Mouse (Mus musculus) common myeloid progenitor, adult 5-6 weeks (primary cell): Measurements from ENCODE around the gene Hif3a. TPM values are rescaled to one million over a fixed set of nuclear protein-coding genes. Genes with fewer than 3 reads are reported as not detected.
"Not testable (repeated sequence)": the region's sequence is repeated elsewhere in the genome, so short reads cannot be mapped to it uniquely, and the experiment has no call there.

Source experiments
- ATAC-seq: replicated peaks from 2 replicates; pipeline ENCODE4 v1.8.0; 2016; ENCODE audit warnings: low read depth, mild to moderate bottlenecking, moderate TSS enrichment, inconsistent platforms; ENCODE audit not compliant: poor library complexity, severe bottlenecking
- total RNA-seq: library from RNA; stranded (forward); fragments of 200-1000, 187-1606 nt; gene quantifications from 2 replicates; pipeline ENCODE4 v1.2.3, GENCODE M21; 2017

The Hif3a gene
- total RNA-seq, result 0.82 and 2.2 TPM in 2 replicates

- ATAC-seq, result no peak
Observed at GRCm38 (mm10) chr7:17062389-17062788, at the start of gene Hif3a. Gene Hif3a (minus strand): TSS chr7:17062427.

- not testable (repeated sequence) for ATAC-seq
Observed at GRCm38 (mm10) chr7:17101631-17102030, 39.4 kb upstream of the Hif3a start.

GRCm38 (mm10) chr7:17091280-17091679, 29.1 kb upstream of the Hif3a start:
- ATAC-seq, result peak; percentile 65; the same call in 1 of the 2 replicates

GRCm38 (mm10) chr7:17090058-17090585, 27.9 kb upstream of the Hif3a start:
- ATAC-seq, result no peak

- no peak for ATAC-seq
Observed at GRCm38 (mm10) chr7:17087731-17088130, 25.5 kb upstream of the Hif3a start.

DNA sequence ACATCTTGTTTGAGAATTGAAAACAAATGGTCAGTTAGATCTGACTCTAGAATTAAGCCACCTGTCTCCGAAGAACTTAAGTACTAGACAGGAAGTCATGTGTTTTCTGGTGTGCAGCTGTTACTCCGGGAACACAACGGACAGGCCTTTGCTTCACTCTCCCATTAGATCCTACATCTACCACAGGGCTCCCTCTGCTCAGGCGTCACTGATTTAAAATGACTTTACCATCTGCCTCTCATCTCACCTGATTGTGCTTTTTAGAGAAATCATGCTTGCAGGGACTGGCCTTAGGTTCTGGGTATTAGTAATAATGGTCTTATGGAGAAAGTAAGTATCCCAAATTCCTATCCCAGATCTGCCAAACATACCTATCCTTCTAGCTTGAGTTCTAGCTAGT, 20.5 kb upstream of the Hif3a start:
- no peak for ATAC-seq

DNA sequence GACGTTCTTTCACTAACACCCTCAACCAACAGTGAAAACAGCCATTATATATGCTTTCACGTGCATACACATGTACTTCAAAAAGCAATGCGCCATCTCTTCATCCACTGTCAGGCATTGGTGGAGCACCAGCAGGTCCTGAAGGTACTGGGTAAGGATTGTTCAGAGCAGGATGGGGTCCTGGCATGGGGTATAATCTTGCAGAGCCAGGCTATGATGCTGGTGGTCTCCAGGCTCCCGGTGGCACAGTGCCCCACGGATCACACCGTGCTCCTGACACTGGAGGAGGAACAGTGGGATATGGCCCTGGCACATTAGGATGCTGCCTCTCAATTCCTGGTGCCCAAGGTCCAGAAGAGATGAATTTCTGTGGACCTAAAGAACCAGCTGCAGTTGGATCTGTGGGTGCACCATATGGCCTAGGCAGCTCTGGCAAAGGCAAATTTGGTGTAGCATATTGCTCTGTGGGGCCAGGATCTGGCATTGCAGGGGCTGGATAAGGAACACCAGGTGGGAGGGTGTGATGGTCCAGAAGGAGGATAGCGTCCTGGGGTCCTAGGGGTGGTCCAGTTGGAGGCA, 15.9 kb upstream of the Hif3a start:
- no peak for ATAC-seq

DNA sequence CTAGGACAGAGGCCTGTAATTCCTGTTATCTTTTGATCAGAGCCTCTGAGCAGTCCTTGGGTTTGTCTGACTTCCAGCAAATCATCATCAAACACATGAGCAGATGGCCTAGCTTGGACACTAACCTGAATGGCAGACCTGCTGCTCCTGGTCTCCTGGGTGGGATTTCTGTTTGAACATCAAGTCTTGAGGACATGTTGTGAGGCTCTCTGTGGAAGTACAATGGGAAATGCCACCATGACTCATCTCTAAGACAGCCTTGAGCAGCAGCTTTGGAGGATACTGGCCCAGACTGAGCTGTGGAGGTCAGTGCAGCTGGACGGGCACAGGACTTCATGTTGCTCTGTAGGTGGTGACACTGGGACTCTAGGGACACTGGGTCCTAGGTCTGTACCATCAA, 14.3 kb upstream of the Hif3a start:
- no peak for ATAC-seq

- peak; percentile 95 for ATAC-seq
Observed at GRCm38 (mm10) chr7:17073904-17074615, 11.8 kb upstream of the Hif3a start, which contains the start of gene Psg16. Gene Psg16 (plus strand): TSS chr7:17074040.

DNA sequence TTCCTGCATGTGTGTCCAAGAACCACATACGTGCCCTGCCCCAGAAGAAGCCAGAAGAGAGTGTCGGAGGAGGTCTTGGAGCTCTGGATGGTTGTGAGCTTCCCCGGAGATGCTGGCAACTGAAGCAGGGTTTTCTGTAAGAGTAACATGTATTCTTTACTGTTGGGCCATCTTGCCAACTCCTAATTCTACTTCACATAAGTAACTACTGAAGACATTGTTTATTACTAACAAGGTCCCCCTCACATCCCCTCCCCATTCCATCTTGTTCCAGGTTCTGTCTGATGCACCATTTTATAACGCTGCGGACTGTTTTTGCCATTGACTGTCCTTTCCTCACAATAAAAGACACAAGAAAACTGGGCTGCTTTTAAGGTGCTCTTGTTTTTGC, 11.3 kb upstream of the Hif3a start:
- ATAC-seq, result no peak

GRCm38 (mm10) chr7:17067651-17068050, 5.4 kb upstream of the Hif3a start:
- not testable (repeated sequence) for ATAC-seq

DNA sequence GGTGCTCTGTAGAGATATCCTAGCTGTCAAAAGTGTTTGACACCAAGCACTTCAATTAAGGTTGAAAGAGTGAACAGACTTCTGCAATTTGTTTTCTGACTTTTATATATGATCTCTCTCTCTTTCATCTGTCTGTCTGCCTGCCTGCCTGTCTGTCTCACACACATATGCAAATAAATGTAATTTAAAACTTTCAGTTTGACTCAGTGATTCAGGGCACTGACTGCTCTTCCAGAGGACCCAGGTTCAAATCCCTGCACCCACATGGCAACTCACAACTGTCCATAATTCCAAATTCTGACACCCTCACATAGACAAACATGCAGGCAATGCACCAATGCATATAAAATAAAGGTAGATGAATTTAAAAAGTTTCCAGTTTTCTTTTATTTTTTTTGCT, 4.8 kb upstream of the Hif3a start:
- ATAC-seq, result no peak

- ATAC-seq, result peak; percentile 88
Observed at GRCm38 (mm10) chr7:17066412-17066811, 4.2 kb upstream of the Hif3a start.

- no peak for ATAC-seq
Observed at GRCm38 (mm10) chr7:17065620-17066019, 3.4 kb upstream of the Hif3a start.

GRCm38 (mm10) chr7:17062845-17063244, 618 bp upstream of the Hif3a start:
- ATAC-seq, result peak; percentile 19

- ATAC-seq, result no peak
Observed at GRCm38 (mm10) chr7:17060782-17061605, 1.2 kb downstream of the Hif3a start.

DNA sequence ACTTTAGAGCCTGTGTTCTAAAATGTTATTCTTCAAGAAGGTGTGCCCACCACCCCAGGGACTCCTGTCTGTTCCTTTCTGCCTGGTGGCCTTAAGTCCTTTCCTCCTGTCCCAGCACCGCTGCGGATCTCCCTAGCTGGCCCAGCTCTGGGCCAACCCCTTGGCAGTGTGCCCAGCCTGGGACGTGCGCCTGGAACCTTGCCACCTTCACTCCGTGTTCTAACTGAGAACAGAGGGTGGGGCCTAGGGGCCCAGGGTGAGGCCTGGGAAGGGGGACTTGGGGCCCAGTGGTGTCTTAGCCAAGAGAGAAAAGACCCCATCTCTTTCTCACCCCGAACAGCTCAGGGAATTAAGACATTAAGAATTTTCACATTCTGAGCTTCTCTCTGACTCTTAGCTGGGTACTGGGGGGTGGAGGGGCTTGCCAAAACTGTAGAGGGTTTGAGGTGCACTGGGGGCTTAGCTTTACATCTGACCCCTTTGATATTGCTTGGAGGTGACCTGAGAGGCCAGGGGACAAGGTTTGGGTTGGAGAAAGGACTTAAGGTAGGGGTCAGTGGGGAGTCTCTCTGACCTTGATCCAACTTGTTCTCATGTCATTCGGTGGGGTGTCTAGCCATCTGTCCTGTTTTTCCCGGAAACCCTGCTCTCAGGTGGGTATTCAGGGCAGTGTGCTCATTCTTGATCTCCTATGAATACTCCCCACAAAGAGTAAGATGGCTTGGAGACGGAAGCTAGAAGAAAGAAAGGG, 2.0 kb downstream of the Hif3a start:
- peak; percentile 23; the same call in 1 of the 2 replicates for ATAC-seq

DNA sequence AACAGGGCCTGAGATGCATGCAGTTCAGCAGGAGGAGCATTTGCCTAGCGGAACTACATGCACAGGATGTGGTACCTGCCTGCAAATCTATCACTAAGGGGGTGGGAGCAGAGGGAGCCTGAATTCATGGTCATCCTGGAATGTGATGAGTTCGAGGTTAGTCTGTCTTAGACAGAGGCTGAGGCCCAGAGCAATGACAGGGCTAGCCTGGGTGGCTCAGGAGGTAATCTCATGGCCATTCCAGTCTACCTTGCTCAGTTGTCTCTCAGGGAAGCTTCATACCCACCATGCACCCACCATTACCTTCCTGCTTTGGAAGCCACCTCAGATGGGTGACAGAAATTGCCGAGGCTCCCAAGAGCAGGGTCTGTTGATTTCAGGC, 2.8 kb downstream of the Hif3a start:
- ATAC-seq, result no peak

GRCm38 (mm10) chr7:17058816-17059462, 3.3 kb downstream of the Hif3a start:
- ATAC-seq, result no peak
